Mouse (Mus musculus): ENCODE results near the gene Tdrkh.

Gene Tdrkh

GRCm38 (mm10) chr3:94413031-94413679 lies at the start of gene Tdrkh:
Gene Tdrkh, plus strand, starts transcription at chr3:94413273.
- no peaks in the 10 kb centered on the region for H3K36me3 ChIP-seq (ENCODE audit: control insufficient read depth, insufficient read depth, low read length, poor library complexity, severe bottlenecking)
- DNase-seq (ENCODE audit: low read depth, low spot score): peak; percentile 95
- H3K27me3 ChIP-seq (ENCODE audit: control insufficient read depth, insufficient read depth, low read length, poor library complexity, severe bottlenecking): no peaks in the 10 kb centered on the region

GRCm38 (mm10) chr3:94363291-94364153 lies 49.6 kb upstream of the Tdrkh start:
- no peak for DNase-seq (ENCODE audit: low read depth, low spot score)
- Histone ChIP-seq H3K36me3 (ENCODE audit: control insufficient read depth, insufficient read depth, low read length, poor library complexity, severe bottlenecking) (no peaks in the 10 kb centered on the region), H3K27me3 (ENCODE audit: control insufficient read depth, insufficient read depth, low read length, poor library complexity, severe bottlenecking) (no peaks in the 10 kb centered on the region; the same call in 1 of the 2 replicates)

- H3K27me3 ChIP-seq (ENCODE audit: control insufficient read depth, insufficient read depth, low read length, poor library complexity, severe bottlenecking): no peaks in the 10 kb centered on the region; the same call in 1 of the 2 replicates
- H3K36me3 ChIP-seq (ENCODE audit: control insufficient read depth, insufficient read depth, low read length, poor library complexity, severe bottlenecking): no peaks in the 10 kb centered on the region
- DNase-seq (ENCODE audit: low read depth, low spot score): no peak
Observed at GRCm38 (mm10) chr3:94364154-94364526, 48.9 kb upstream of the Tdrkh start.

GRCm38 (mm10) chr3:94366761-94367160 lies 46.3 kb upstream of the Tdrkh start:
- Histone ChIP-seq H3K36me3 (ENCODE audit: control insufficient read depth, insufficient read depth, low read length, poor library complexity, severe bottlenecking) (no peaks in the 10 kb centered on the region), H3K27me3 (ENCODE audit: control insufficient read depth, insufficient read depth, low read length, poor library complexity, severe bottlenecking) (no peaks in the 10 kb centered on the region; the same call in 1 of the 2 replicates)
- DNase-seq (ENCODE audit: low read depth, low spot score): peak; percentile 82

GRCm38 (mm10) chr3:94367511-94367910 lies 45.6 kb upstream of the Tdrkh start:
- no peak for DNase-seq (ENCODE audit: low read depth, low spot score)
- Histone ChIP-seq H3K36me3 (ENCODE audit: control insufficient read depth, insufficient read depth, low read length, poor library complexity, severe bottlenecking) (no peaks in the 10 kb centered on the region), H3K27me3 (ENCODE audit: control insufficient read depth, insufficient read depth, low read length, poor library complexity, severe bottlenecking) (no peaks in the 10 kb centered on the region; the same call in 1 of the 2 replicates)

GRCm38 (mm10) chr3:94368631-94369030 lies 44.4 kb upstream of the Tdrkh start:
- no peak for DNase-seq (ENCODE audit: low read depth, low spot score)
- Histone ChIP-seq H3K27me3 (ENCODE audit: control insufficient read depth, insufficient read depth, low read length, poor library complexity, severe bottlenecking) (no peaks in the 10 kb centered on the region; the same call in 1 of the 2 replicates), H3K36me3 (ENCODE audit: control insufficient read depth, insufficient read depth, low read length, poor library complexity, severe bottlenecking) (no peaks in the 10 kb centered on the region)

GRCm38 (mm10) chr3:94369709-94370108 lies 43.4 kb upstream of the Tdrkh start:
- H3K27me3 ChIP-seq (ENCODE audit: control insufficient read depth, insufficient read depth, low read length, poor library complexity, severe bottlenecking): no peaks in the 10 kb centered on the region; the same call in 1 of the 2 replicates
- DNase-seq (ENCODE audit: low read depth, low spot score): no peak
- H3K36me3 ChIP-seq (ENCODE audit: control insufficient read depth, insufficient read depth, low read length, poor library complexity, severe bottlenecking): no peaks in the 10 kb centered on the region

- no peak for DNase-seq (ENCODE audit: low read depth, low spot score)
Observed at GRCm38 (mm10) chr3:94371637-94372036, 41.4 kb upstream of the Tdrkh start.

GRCm38 (mm10) chr3:94372038-94372437 lies 41.0 kb upstream of the Tdrkh start:
- Histone ChIP-seq H3K27me3 (ENCODE audit: control insufficient read depth, insufficient read depth, low read length, poor library complexity, severe bottlenecking) (no peaks in the 10 kb centered on the region), H3K36me3 (ENCODE audit: control insufficient read depth, insufficient read depth, low read length, poor library complexity, severe bottlenecking) (no peaks in the 10 kb centered on the region)
- DNase-seq (ENCODE audit: low read depth, low spot score): no peak

More at GRCm38 (mm10) chr3:94371637-94372036, 41.4 kb upstream of the Tdrkh start:
- Histone ChIP-seq H3K36me3 (ENCODE audit: control insufficient read depth, insufficient read depth, low read length, poor library complexity, severe bottlenecking) (no peaks in the 10 kb centered on the region), H3K27me3 (ENCODE audit: control insufficient read depth, insufficient read depth, low read length, poor library complexity, severe bottlenecking) (no peaks in the 10 kb centered on the region)

GRCm38 (mm10) chr3:94372641-94373040 lies 40.4 kb upstream of the Tdrkh start, which contains the start of gene Rorc:
Gene Rorc, plus strand, starts transcription at chr3:94372794.
- DNase-seq (ENCODE audit: low read depth, low spot score): no peak
- no peaks in the 10 kb centered on the region for H3K27me3 ChIP-seq (ENCODE audit: control insufficient read depth, insufficient read depth, low read length, poor library complexity, severe bottlenecking)
- no peaks in the 10 kb centered on the region for H3K36me3 ChIP-seq (ENCODE audit: control insufficient read depth, insufficient read depth, low read length, poor library complexity, severe bottlenecking)

- Histone ChIP-seq H3K27me3 (ENCODE audit: control insufficient read depth, insufficient read depth, low read length, poor library complexity, severe bottlenecking) (no peaks in the 10 kb centered on the region), H3K36me3 (ENCODE audit: control insufficient read depth, insufficient read depth, low read length, poor library complexity, severe bottlenecking) (no peaks in the 10 kb centered on the region)
- DNase-seq (ENCODE audit: low read depth, low spot score): no peak
Observed at GRCm38 (mm10) chr3:94373090-94373489, 40.0 kb upstream of the Tdrkh start.

- no peaks in the 10 kb centered on the region for H3K27me3 ChIP-seq (ENCODE audit: control insufficient read depth, insufficient read depth, low read length, poor library complexity, severe bottlenecking)
- DNase-seq (ENCODE audit: low read depth, low spot score): no peak
- H3K36me3 ChIP-seq (ENCODE audit: control insufficient read depth, insufficient read depth, low read length, poor library complexity, severe bottlenecking): no peaks in the 10 kb centered on the region
Observed at GRCm38 (mm10) chr3:94373597-94374011, 39.5 kb upstream of the Tdrkh start.

- no peak for DNase-seq (ENCODE audit: low read depth, low spot score)
- Histone ChIP-seq H3K36me3 (ENCODE audit: control insufficient read depth, insufficient read depth, low read length, poor library complexity, severe bottlenecking) (no peaks in the 10 kb centered on the region), H3K27me3 (ENCODE audit: control insufficient read depth, insufficient read depth, low read length, poor library complexity, severe bottlenecking) (no peaks in the 10 kb centered on the region)
Observed at GRCm38 (mm10) chr3:94374636-94375035, 38.4 kb upstream of the Tdrkh start.

GRCm38 (mm10) chr3:94375146-94375545 lies 37.9 kb upstream of the Tdrkh start:
- no peak for DNase-seq (ENCODE audit: low read depth, low spot score)
- Histone ChIP-seq H3K27me3 (ENCODE audit: control insufficient read depth, insufficient read depth, low read length, poor library complexity, severe bottlenecking) (no peaks in the 10 kb centered on the region), H3K36me3 (ENCODE audit: control insufficient read depth, insufficient read depth, low read length, poor library complexity, severe bottlenecking) (no peaks in the 10 kb centered on the region)

- DNase-seq (ENCODE audit: low read depth, low spot score): no peak
- no peaks in the 10 kb centered on the region for H3K27me3 ChIP-seq (ENCODE audit: control insufficient read depth, insufficient read depth, low read length, poor library complexity, severe bottlenecking)
- H3K36me3 ChIP-seq (ENCODE audit: control insufficient read depth, insufficient read depth, low read length, poor library complexity, severe bottlenecking): no peaks in the 10 kb centered on the region
Observed at GRCm38 (mm10) chr3:94375861-94376260, 37.2 kb upstream of the Tdrkh start.
